Mouse (Mus musculus) cerebellum, adult 2 months (tissue): ENCODE results near the gene Cdh16. TPM values are rescaled to one million over a fixed set of nuclear protein-coding genes. Genes with fewer than 3 reads are reported as not detected.

ENCODE experiments used
- DNase-seq, 2 experiments: peaks; one replicate each; pipeline ENCODE4 v3.0.0; 2021
- H3K27ac ChIP-seq: fragments of 200-500 bp; 2 replicates; pipeline ENCODE4 v1.5.1; 2012; ENCODE audit warnings: low read length, control low read depth, inconsistent platforms; ENCODE audit not compliant: insufficient read depth
- H3K27me3 ChIP-seq: fragments of 200-500 bp; 2 replicates; pipeline ENCODE4 v1.6.1; 2012; ENCODE audit warnings: inconsistent platforms, mild to moderate bottlenecking, low read length, moderate library complexity; ENCODE audit not compliant: control insufficient read depth, insufficient read depth
- H3K4me1 ChIP-seq: fragments of 200-500 bp; 2 replicates; pipeline ENCODE4 v1.6.1; 2011; ENCODE audit warnings: low read length; ENCODE audit not compliant: control insufficient read depth, insufficient read depth
- H3K4me3 ChIP-seq: fragments of 200-500 bp; replicated peaks from 2 replicates; pipeline ENCODE3; 2011; ENCODE audit warnings: mild to moderate bottlenecking, low read depth, low read length, control low read depth; ENCODE audit not compliant: insufficient read depth
- CTCF ChIP-seq: fragments of 200-500 bp; IDR thresholded peaks from 2 replicates; pipeline ENCODE4 v1.5.1; 2011; ENCODE audit warnings: low read depth, mild to moderate bottlenecking, control low read depth, low read length, moderate library complexity, borderline replicate concordance; ENCODE audit not compliant: insufficient read depth
- POLR2A ChIP-seq: fragments of 200-500 bp; IDR thresholded peaks from 2 replicates; pipeline ENCODE4 v1.6.1; 2011; ENCODE audit warnings: low read length, control low read depth, borderline replicate concordance; ENCODE audit not compliant: insufficient read depth
- WGBS: fragments of 180-500 bp; shearing (Covaris S2); methylation state at CpG from one replicate; pipeline ENCODE4 v1.1.7; 2018; 5-methylcytosine and 5-hydroxymethylcytosine counted together
- polyA plus RNA-seq: library from polyadenylated mRNA; depleted of rRNA; stranded (reverse); fragments of >200 nt; gene quantifications from 2 replicates; pipeline ENCODE4 v1.2.3, GENCODE M21; 2012

Cdh16 gene
- polyA plus RNA-seq, 1 experiment = not detected

GRCm38 (mm10) chr8:104609222-104609621 lies 15.0 kb downstream of the Cdh16 start:
- 31% methylated on average over 8 of the region's 8 CpGs for WGBS
- no peak for DNase-seq
- Histone ChIP-seq H3K4me3 (no peak overlapping the region), H3K4me1 (peaks cover 15% of the 10 kb centered on the region), H3K27ac (no peak overlapping the region), H3K27me3 (no peaks in the 10 kb centered on the region)
- no peak for TF ChIP-seq CTCF
- no peak for TF ChIP-seq POLR2A

- peak; percentile 61 to 82 for DNase-seq
- Histone ChIP-seq H3K4me1 (peaks cover 15% of the 10 kb centered on the region), H3K27ac (no peak overlapping the region), H3K27me3 (no peaks in the 10 kb centered on the region), H3K4me3 (no peak overlapping the region)
- WGBS = 4% methylated on average over 2 of the region's 2 CpGs
- peak; percentile 30; the same call in 1 of the 2 replicates for TF ChIP-seq CTCF
- no peak for TF ChIP-seq POLR2A
These were observed 16.3 kb downstream of the Cdh16 start for GRCm38 (mm10) chr8:104607944-104608343.

GRCm38 (mm10) chr8:104606329-104606728 lies 17.9 kb downstream of the Cdh16 start:
- Histone ChIP-seq H3K27me3 (no peaks in the 10 kb centered on the region), H3K4me3 (no peak overlapping the region), H3K27ac (no peak overlapping the region), H3K4me1 (peaks cover 15% of the 10 kb centered on the region)
- TF ChIP-seq CTCF (no peak), POLR2A (no peak)
- no peak for DNase-seq
- WGBS = 47% methylated on average over 6 of the region's 6 CpGs

GRCm38 (mm10) chr8:104603245-104603593 lies 21.0 kb downstream of the Cdh16 start:
- DNase-seq = no peak
- Histone ChIP-seq H3K4me1 (peaks cover 12% of the 10 kb centered on the region), H3K27ac (no peak overlapping the region), H3K27me3 (no peaks in the 10 kb centered on the region), H3K4me3 (no peak overlapping the region)
- WGBS = 80% methylated on average over 4 of the region's 4 CpGs
- no peak for TF ChIP-seq CTCF
- TF ChIP-seq POLR2A = no peak

GRCm38 (mm10) chr8:104602468-104603244 lies 21.5 kb downstream of the Cdh16 start:
- 23% methylated on average over 21 of the region's 21 CpGs for WGBS
- Histone ChIP-seq H3K27ac (no peak overlapping the region), H3K4me1 (peaks cover 6% of the 10 kb centered on the region; the same call in 1 of the 2 replicates), H3K4me3 (no peak overlapping the region), H3K27me3 (no peaks in the 10 kb centered on the region)
- TF ChIP-seq POLR2A (no peak), CTCF (peak; percentile 96)
- peak; percentile 77 for DNase-seq

GRCm38 (mm10) chr8:104601941-104602371 lies 22.2 kb downstream of the Cdh16 start:
- no peaks in the 10 kb centered on the region for H3K27me3 ChIP-seq
- WGBS = 4% methylated on average over 12 of the region's 12 CpGs
- TF ChIP-seq CTCF (no peak), POLR2A (no peak)

GRCm38 (mm10) chr8:104601386-104601785 lies 22.8 kb downstream of the Cdh16 start:
- TF ChIP-seq CTCF = no peak
- TF ChIP-seq POLR2A = no peak
- H3K27ac ChIP-seq = no peak overlapping the region
- DNase-seq = no peak
- H3K4me1 ChIP-seq = no peaks in the 10 kb centered on the region
- H3K4me3 ChIP-seq = no peak overlapping the region
- 35% methylated on average over 7 of the region's 7 CpGs for WGBS
- no peaks in the 10 kb centered on the region for H3K27me3 ChIP-seq

More at GRCm38 (mm10) chr8:104601941-104602371, 22.2 kb downstream of the Cdh16 start:
- no peak for DNase-seq
- no peaks in the 10 kb centered on the region for H3K4me1 ChIP-seq
- no peak overlapping the region for H3K27ac ChIP-seq
- no peak overlapping the region for H3K4me3 ChIP-seq

- Histone ChIP-seq H3K27me3 (no peaks in the 10 kb centered on the region), H3K4me3 (no peak overlapping the region), H3K27ac (no peak overlapping the region), H3K4me1 (no peaks in the 10 kb centered on the region)
- DNase-seq = no peak
- no peak for TF ChIP-seq CTCF
- no peak for TF ChIP-seq POLR2A
- WGBS = 60% methylated on average over 6 of the region's 6 CpGs
These were observed 25.7 kb downstream of the Cdh16 start for GRCm38 (mm10) chr8:104598496-104598895.
